Mouse (Mus musculus) spleen, adult 2 months (tissue): Measurements from ENCODE around the gene Txnrd1.

Source experiments
- CTCF ChIP-seq: fragments of 200-500 bp; IDR thresholded peaks from 2 replicates; pipeline ENCODE4 v1.5.1; 2011; ENCODE audit warnings: mild to moderate bottlenecking, inconsistent platforms; ENCODE audit not compliant: insufficient read depth, insufficient read length, insufficient replicate concordance; ENCODE audit errors: extremely low read depth
- POLR2A ChIP-seq: fragments of 200-500 bp; IDR thresholded peaks from 2 replicates; pipeline ENCODE4 v1.6.1; 2011; ENCODE audit warnings: low read depth, low read length, inconsistent platforms

DNA sequence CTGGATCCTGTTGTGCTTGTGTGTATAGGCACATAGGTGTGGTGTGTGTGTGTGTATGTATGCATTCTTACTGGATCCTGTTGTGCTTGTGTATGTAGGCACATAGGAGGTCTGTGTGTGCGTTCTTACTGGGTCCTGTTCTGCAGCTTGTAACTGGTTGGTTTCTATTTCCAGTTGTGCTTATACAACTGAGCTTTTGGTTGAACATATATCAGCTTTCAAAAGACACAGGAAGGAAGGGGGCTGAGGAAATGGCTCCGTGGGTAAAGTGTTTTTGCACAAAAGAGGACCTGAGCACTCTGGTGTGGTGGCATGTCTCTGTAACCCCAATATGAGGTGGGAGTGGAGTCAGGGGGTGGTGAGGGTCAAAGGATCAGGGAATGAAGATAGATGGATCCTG, 57.2 kb downstream of the Txnrd1 start:
- TF ChIP-seq CTCF (no peak), POLR2A (no peak)
